Mouse (Mus musculus) layer of hippocampus, adult 9-11 months (tissue): Measurements from ENCODE around the gene Gm1113.

Experiments used
- DNase-seq: peaks from one replicate; pipeline ENCODE4 v3.0.0; 2022

Gene Gm1113

DNA sequence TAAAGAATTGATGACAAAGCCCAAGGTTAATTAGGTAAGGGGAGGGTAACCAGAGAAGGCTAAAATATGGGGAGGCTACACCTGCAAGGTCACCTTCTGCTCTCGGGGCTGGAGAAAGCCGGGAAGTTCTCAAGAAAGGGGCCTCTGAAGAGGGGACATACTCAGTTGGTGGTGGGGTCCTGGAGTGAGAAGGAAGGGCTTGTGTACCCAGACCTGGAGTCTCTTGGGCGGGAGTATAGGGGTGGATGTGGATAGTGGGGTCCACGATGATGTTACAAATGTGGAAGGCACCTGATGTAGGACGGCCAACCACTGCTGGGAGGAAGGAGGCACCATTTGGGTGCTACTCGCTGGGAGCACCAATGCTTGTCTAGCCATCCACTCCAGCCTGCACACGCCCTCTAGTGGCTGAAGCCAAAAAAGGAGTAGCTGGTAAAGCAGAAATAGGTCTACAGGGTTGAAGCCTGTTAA is 5.9 kb upstream of the Gm1113 start:
- DNase-seq = peak; percentile 79

DNA sequence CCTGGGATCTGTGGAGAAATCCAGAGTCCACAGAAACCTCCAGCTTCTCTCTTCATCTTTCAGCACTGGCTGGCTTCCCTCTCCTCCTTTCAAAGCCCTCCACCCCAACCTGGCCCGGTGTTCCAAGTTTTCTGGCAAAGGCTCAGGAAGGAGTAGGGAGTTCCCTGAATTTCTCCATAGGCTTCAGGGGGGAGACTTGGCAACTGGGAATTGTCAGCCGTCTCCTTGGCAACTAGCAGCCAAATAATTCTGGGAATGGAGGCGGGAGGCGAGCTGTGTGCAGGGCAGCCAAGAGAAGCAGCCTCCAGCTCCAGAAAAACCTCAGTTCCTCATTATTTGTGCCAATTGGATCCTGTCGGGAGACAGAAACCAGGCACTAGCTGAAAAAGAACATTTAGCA is 5.5 kb upstream of the Gm1113 start:
- peak; percentile 76 for DNase-seq

DNA sequence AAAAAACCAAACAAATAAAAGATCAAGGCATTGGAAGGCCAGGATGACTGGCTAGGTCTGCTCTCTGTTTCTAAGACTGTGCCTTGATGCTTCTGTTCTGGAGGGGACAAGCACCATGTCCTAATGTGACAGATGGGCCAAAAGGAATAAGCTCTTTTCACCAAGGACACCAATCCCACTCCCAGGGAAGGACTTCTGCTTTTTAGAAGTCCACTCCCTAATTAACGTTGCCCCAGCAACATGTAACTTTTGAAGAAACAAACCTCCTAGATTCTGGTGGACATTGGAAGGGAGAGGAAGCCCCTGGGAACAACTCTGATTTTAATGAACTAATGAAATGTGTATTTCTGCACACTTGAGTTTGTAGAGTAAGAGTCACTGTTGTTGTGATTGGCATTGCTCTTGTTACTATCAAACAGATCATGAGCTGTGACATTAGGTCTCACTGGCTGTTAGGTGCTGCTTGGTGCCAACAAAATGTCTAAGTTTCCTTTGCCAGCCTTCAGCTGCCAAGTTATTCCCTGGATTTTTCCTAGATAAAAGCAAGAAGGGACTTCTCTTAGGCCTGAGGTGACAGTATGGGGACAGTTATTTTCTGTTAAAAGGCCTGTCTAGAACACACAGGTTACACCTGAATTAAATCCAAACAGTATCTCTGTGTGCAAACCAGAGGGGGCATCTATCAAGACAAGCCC is 4.9 kb upstream of the Gm1113 start:
- DNase-seq = no peak

DNA sequence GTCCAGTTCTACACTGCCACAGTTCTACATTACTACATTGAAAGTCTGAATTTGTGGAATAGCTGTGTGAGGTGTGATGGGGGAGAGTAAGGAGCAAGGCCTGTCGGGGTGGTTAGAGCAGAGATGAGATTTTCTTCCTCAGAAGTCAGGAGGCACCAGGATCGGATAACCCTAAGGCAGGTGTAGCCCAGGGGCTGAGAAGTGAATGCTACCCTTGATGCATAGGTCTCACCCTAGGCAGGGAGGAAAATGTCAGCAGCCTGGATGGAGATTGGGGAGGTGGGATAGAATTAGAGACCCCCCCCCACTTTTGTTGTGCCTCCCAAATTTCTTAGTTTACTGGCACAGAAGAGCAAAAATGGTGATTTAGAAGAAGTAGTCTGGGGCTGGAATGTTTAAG is 4.2 kb upstream of the Gm1113 start:
- no peak for DNase-seq

DNA sequence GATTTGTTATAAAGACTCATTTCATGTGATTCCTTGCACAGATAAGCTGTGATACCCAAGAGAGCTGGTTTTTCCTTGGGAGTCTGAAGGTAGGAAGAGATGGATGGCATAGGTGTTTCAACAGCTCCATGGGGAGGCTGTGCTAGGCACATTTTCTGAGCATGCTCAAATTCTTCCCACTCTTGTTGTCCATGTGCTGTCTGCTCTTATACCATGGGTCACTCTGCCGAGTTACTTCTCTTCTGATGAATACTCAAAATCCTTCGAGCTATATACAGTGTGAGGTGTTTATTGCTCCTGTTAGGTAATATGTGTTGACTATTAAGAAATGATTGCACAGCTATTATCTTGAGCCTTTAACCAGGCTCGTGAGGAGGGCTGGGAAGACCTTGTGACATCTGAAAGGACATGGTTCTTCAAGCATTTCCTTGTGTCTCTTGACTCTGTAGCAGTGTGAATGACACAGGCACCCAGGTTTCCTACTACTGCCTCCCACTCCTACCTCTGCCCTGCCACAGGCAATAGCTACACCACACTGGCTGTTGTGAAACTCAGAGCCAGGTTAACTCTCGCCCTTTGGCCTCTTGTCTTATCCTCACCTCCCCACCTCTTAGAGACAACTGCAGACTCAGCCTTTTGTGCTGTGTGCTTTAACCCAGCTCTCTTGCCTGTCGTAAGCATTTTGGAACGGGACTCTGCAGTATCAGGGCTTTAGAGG is 2.7 kb upstream of the Gm1113 start:
- no peak for DNase-seq

DNA sequence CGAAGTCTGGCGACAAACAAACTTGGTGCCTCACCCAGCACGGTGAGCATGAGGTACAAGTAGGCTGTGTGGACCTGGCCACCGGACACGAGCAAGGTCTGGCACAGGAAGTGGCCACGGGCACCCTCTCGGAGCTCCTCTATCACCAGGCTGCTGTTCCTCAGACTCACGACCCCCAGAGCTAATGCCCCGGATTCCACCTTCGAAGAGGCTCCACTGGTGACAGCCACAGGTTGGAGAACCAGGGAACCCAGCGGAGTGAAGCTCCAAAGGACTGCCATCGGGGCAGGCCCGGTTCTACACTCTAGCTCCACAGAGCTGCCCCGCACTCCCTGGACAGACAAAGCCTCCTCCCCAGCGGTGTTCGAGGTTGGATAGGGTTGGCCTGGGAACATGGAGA is 1.4 kb downstream of the Gm1113 start:
- no peak for DNase-seq

DNA sequence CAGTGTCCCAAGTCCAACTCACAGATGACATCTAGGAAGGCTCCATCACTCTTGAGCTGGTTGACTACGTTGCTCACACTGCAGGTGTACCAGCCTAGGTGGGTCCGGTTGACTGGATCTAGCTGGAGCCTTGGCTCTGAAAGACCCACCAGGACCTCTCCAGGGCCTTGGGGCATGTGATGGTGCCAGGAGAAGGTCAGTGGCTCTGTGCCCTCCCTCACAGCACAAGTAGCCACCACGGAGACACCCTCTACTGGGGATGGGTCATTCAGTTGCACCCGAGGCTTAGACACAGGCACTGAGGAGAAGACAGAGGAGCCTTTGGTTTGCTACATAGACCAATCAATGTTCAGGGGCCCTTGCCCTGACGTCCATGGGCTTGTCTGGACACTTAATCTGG is 1.9 kb downstream of the Gm1113 start:
- no peak for DNase-seq

DNA sequence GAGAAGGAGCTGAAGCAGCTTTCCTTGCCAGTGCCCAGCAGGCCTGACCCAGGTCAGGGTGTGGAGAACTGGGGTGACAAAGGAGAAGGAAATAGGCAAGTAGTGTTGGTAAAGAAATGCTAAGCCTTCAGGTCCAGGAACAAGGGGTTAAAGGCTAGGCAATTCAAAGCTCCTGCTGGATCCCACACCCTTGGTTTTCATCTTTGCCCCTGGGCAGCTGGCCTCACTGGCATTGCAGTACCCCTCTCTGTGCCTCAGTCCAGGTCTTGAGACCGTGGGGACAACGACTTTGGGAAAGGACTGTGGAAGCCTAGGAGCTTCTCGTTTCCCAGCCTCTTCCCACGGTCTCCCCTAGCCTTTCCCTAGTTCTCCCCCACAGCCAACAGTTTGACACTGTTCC is 4.2 kb downstream of the Gm1113 start:
- no peak for DNase-seq

DNA sequence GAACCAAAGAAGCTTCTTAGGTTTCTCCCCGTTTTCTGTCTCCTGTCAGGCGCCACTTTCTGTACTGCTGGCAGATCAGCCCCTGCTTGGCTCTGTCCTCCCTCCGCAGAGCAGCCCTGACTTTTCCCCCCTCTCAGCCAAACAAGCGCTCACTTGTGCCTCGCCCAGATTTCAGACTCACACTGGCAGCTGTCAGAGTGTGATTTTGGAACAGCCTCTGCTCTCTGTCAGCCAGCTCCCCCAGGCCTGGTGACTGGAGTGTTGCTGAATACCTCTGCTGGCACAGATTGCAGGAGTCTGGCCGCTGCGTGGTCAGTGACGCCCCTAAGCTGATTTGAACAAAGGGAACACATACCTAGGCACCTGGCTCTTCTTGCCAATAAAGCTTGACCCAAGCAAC is 9.8 kb downstream of the Gm1113 start:
- DNase-seq = peak; percentile 73

DNA sequence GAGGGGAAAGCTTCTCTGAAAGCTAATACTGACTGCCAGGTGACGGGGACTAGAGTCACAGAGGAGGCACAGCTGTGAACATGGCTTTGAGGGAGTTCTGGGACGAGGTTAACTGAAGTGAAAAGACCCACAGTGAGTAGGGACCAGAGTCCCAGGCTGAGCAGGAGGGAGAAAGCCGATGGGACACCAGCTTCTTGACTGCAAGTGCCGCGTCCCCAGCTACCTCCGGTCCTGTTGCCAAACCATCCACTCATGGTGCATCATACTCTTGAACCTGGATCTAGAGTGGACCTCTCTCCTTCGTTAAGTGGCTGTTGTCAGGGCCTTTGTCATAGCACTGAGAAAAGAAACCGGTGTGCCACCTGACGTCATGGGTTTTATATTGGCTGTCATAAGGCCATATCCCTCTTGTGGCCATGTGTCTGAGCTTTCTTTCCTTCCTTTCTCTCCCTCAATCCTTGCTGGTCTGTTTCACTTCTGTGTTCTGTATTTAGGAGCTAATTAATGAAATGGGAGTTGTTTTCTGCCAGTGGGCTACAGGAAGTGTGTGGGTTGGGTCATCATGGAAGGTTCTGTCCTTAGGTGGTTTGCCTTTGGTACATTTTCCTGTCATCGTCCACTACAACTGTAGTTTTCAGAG is 15.6 kb downstream of the Gm1113 start:
- no peak for DNase-seq

DNA sequence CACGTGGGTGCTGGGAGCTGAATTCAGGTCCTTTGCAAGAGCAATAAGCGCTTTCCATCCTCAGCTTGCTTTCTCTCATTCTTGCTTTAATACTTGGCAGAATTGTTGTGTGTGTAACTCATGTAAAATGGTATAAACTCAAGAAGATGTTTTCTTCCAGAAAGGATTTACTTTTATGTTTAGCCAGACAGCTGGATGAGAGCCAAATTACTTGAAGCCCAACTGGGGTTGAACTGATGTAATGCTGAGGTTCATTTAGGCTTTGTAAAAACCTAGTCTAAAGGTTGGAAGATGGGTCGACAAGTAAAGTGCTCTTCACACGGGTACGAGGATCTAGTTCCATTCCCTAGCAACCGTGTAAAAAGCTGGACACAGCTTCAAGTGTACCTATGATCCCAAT is 18.1 kb downstream of the Gm1113 start:
- DNase-seq = no peak

DNA sequence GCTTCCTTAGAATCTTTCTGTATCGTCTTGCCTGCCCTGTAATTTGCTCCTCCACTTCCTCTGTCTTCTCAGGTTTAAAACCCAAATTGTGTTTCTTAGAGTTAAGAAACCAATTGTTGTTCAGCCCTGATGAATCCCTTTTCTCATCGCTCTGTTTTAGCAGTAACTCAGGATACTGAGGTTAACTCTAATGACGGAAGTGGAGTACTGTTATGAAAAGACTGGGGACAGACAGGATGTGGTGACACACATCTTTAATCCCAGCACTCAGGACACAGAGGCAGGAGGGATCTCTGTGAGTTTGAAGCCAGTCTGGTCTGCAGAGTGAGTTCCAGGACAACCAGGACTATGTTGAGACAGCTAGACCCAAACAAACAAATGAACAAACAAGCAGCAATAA is 22.6 kb downstream of the Gm1113 start:
- DNase-seq = no peak

DNA sequence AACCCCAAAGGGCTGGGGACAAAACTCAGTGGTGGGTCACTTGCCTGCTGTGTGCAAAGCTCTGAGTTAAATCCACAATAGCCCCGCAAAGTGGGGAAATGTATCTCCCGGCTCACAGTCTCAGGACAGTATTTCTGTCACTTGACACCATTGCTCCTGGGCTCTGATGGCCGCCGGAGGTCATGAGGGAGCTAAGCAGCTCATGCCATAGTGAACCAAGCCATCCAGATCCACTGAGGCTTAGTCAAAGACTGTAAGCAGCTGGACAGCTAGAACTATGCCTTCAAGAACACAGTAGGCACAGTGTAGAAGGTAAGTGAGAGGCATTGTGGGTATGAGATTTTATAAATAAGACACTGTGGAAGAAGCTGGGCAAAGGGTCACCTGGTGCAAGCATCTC is 23.1 kb downstream of the Gm1113 start:
- DNase-seq = no peak

DNA sequence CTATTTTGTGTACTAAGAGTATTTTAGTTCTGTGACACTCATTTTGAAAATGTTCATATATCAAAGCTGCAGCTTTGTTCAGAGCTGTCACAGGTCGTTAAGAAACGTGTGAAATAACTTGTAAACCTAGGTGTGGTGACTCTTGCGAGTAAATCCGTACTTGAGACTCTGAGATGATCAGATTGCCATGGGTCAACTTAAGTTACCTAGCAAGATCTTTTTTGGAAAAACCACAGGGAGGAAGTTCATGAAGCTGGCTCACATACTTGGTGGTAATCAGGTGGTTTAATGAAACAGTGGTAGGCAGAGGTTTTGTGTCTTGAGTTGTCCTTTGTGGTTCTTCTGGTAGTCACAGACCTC is 24.4 kb downstream of the Gm1113 start:
- no peak for DNase-seq

DNA sequence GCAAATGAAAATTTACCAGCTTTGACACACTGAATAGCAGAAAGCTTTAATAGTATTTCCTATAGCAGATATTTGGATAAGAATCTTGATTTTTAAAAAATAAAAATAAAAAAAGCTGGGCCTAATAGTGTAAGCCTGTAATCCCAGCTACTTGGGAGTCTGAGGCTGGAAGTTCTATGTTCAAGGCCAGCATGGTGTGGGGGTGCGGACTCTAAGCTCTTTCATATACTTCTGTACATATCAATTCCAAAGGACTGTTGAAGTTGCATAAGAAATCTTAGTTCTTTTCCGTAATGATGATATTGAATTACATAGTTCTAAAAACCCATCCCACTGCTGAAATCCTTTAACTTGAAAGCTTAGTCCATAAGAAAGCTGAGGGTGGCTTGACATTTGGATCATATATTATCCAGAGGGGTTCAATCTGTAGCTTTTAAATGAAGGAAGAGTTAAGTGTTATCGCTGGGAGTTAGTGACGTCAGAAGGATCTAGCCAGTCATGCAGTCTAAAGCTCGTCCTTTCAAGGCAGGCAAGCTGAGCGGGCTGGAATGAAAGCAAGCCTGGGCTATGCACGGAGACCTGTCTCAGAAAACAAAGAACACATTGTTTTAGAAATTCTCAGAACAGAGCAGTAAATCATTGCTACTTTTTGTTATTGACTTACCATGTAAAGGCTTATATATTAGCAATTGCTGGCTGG is 24.9 kb downstream of the Gm1113 start:
- no peak for DNase-seq

DNA sequence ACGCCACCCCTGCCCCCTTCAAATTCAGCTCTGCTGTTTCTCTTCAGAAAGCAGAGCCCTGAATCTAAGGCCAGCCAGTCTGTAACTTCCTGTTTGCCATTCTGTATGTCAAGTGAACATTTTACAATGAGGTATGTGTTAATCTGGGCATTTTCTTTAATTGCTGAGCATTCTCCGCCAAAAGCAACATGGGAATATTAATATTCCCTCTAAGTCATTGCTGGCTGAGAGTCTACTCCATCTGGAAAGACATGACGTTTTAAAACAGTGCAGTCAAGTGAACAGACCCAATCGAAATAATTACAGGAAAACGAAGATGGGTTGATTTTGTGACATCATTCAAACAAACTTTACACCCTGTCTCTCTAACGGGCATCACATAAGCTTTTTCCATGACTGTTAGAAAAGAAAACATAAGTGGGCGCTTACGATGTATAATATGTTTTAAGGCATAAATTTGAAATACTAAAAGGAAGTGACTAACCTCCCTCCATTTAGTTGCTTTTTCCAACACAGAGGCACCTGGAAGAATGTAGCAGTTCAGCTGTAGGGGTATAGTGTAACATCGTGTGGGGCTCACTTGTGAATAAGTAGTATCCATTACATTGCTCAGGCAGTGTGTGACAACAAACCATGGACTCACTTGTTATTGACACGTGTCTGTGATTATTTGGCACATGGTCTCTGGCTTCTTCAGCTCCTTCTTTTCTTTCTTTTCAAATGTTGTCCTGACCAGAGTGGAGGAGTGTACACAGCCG is 26.8 kb downstream of the Gm1113 start:
- no peak for DNase-seq

DNA sequence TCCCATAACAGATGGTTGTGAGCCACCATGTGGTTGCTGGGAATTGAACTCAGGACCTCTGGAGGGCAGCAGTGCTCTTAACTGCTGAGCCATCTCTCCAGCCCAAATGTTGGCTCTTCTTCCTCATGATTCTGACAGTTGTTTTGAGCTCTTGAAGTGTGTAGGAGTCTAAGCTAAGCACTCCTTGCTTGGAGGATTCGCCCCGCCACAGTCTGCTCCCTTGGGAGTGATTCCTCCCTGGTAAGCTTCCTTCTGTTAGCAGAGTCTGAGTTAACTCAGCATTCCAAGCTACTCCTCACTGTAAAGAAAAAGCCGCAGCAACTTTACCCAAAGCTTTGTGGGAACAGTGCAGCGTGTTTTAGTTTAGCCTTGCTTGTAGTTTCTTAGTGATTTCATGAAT is 29.6 kb downstream of the Gm1113 start:
- peak; percentile 53 for DNase-seq

DNA sequence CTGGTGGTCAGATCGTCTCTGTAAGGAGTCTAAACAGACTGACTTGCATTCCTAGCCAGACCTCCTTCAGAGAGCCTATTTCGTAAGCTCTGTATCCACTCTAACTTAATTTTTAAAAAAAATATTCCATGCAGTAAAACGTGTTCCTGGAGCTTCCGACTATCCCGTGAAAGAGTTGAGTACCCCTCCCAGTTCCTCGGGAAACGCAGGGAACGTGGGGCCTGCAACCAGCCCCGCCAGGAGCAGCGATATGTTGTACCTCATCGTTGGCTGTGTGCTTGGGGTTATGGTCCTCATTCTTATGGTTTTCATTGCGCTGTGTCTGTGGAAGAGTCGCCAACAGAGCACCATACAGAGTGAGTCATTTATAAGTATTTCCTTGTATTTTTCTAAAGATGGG is 31.5 kb downstream of the Gm1113 start:
- no peak for DNase-seq

DNA sequence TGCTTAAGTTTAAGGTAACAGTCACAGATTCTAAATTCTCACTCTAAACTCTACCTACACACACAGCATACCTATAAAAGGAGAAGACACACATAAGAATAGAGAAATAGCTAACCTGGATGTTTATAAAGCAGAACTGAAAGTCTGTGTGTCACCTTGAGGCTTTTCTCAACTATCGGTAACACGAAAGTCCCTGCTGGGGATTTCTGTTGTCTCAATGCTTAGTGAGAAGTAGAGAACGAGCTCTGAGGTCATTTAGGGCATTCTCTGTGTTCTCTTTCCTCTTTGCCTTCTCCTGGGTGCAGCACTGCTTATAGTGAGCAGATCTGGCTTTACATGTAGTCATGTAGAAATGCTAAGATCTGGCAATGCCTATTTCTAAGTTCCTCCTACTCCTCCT is 34.1 kb downstream of the Gm1113 start:
- DNase-seq = no peak

DNA sequence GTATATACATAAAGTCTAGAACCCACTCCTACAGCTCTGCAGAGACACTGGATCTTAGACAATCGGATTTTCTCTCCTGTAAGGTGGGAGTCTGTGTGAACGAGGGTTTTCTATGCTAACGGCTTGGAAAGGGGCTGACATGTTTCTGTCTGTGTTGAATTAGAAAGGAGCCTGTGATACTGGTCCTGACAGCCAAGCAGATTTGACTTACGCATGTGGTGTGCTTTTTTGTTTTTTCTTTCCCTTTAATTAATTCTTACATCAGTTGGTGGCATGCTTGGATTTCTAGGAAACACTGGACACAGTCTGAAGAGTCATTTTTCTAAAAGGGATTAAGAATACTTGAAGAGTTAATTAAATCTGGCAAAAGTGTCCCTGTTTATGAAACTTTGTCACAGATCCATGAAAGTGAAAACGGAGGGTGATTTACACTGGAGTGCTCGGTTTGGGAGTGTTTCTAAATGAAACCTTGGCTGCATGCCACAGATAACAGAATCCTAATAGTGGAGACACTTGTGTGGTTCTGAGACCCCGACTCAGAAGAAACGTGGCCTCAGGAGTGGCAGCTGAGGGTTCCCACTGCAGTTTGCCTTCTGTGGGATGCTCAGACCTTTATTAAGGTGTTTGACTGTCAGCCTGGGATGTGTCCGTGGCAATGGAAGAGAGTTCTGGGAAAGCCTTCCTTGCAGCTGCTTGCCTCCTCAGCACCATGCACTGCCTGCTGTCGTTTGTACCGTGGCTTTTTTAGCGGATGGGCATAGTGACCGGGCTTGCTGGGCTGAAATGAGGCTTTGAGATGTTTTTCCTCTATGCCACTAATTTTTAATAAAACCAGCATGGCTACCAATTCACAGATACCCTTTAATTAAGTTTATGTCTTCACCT is 35.8 kb downstream of the Gm1113 start:
- no peak for DNase-seq

DNA sequence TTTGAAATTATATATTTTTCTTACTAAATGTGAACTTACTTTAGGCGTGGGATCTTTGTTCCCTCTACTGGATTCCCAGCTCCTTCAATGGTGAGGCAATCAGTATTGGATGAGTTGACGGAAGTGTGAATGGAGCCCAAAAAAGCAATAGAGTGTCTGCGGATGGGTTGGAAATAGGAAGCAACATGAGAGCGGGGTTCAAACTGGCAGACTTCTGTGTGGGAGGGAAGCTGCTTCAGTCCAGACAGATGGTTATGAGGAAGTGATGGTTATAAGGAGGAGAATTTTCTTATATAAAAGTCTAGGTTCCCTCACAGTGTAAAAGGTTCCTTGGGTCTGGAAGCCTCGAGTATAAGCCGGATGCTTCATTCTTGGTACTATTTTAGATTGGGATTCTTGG is 38.6 kb downstream of the Gm1113 start:
- no peak for DNase-seq

DNA sequence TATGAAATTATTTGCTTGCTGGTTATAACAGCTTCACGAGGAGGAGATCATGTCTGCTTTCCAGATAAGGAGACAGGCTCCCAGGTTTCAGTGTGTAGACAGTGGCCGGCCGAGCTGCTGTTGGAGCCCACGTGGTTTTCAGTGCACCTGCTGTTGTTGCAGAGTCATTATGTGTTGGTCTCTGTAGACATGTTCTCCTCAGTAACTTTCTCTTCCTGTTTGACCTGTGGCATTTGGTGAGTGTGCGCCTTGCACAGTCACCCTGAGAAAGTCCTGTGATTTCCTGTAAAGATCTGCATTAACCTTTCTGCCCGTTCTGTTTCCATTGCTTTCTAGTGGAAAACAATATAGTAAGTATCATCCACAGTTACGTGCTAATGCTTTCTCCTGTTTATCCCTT is 42.7 kb downstream of the Gm1113 start:
- DNase-seq = no peak
